Mouse (Mus musculus) limb, embryonic 10.5 days (tissue): ENCODE results near the gene Hoxd9. TPM values are rescaled to one million over a fixed set of nuclear protein-coding genes. Genes with fewer than 3 reads are reported as not detected.

Source experiments
- DNase-seq: peaks from one replicate; pipeline ENCODE4 v3.0.0-alpha.2; 2017; ENCODE audit warnings: low spot score
- H3K27ac ChIP-seq: fragments of 300-500 bp; sonication (generic); 2 replicates; pipeline ENCODE4 v1.5.1; 2016; ENCODE audit warnings: mild to moderate bottlenecking
- H3K27me3 ChIP-seq: fragments of 300-500 bp; sonication (generic); 2 replicates; pipeline ENCODE4 v1.6.1; 2016; ENCODE audit warnings: low read depth, mild to moderate bottlenecking; ENCODE audit not compliant: poor library complexity, severe bottlenecking
- H3K36me3 ChIP-seq: fragments of 300-500 bp; sonication (generic); 2 replicates; pipeline ENCODE4 v1.6.1; 2016; ENCODE audit warnings: mild to moderate bottlenecking, moderate library complexity
- H3K4me1 ChIP-seq: fragments of 300-500 bp; sonication (generic); 2 replicates; pipeline ENCODE4 v1.6.1; 2016
- H3K4me3 ChIP-seq: fragments of 300-500 bp; sonication (generic); 2 replicates; pipeline ENCODE4 v1.5.1; 2016; ENCODE audit warnings: mild to moderate bottlenecking, moderate library complexity
- H3K9me3 ChIP-seq: fragments of 300-500 bp; sonication (generic); replicated peaks from 2 replicates; pipeline ENCODE4 v1.6.1; 2016; ENCODE audit warnings: mild to moderate bottlenecking
- WGBS: fragments of 180-500 bp; shearing (Covaris S2); methylation state at CpG from one replicate; pipeline ENCODE4 v1.1.7; 2016; 5-methylcytosine and 5-hydroxymethylcytosine counted together
- polyA plus RNA-seq: library from polyadenylated mRNA; unstranded; fragments of >200 nt; fragmentation: Nextera tagmentation; extraction: Ambion mirVana; gene quantifications from 2 replicates; pipeline ENCODE4 v1.2.1, GENCODE M21; 2016

The Hoxd9 gene
- polyA plus RNA-seq, 1 experiment from 2014 or later: 38.0 TPM

- Histone ChIP-seq H3K4me1 (peaks cover 71% of the 10 kb centered on the region), H3K9me3 (no peaks in the 10 kb centered on the region), H3K27me3 (peaks cover 88% of the 10 kb centered on the region), H3K27ac (peak overlapping the region; percentile 99), H3K4me3 (peak overlapping the region; percentile 80), H3K36me3 (peaks cover 8% of the 10 kb centered on the region; the same call in 1 of the 2 replicates)
- DNase-seq: peak; percentile 88
- WGBS: under 1% methylated on average over 78 of the region's 78 CpGs
Measured at GRCm38 (mm10) chr2:74681594-74682531, 15.7 kb upstream of the Hoxd9 start.

DNA sequence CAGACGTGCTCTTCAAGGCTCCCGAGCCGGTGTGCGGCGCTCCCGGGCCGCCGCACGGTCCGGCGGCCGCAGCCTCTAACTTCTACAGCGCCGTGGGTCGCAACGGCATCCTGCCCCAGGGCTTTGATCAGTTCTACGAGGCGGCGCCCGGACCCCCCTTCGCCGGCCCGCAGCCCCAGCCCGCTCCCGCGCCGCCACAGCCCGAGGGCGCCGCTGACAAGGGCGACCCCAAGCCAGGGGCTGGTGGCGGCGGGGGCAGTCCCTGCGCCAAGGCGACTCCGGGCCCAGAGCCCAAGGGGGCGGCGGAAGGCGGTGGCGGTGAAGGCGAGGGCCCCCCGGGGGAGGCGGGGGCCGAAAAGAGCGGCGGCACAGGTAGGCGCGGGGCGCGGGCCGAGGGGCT is 14.7 kb upstream of the Hoxd9 start:
- H3K27ac ChIP-seq: peak overlapping the region; percentile 99
- H3K36me3 ChIP-seq: peaks cover 17% of the 10 kb centered on the region
- H3K27me3 ChIP-seq: peaks cover 88% of the 10 kb centered on the region
- peak overlapping the region; percentile 80 for H3K4me3 ChIP-seq
- peak; percentile 67 for DNase-seq
- H3K4me1 ChIP-seq: peaks cover 73% of the 10 kb centered on the region
- WGBS: 1% methylated on average over 50 of the region's 51 CpGs
- no peaks in the 10 kb centered on the region for H3K9me3 ChIP-seq

GRCm38 (mm10) chr2:74683471-74683951 is 14.0 kb upstream of the Hoxd9 start:
- H3K27me3 ChIP-seq: peaks cover 86% of the 10 kb centered on the region
- H3K4me3 ChIP-seq: peak overlapping the region; percentile 80
- no peaks in the 10 kb centered on the region for H3K9me3 ChIP-seq
- peaks cover 18% of the 10 kb centered on the region for H3K36me3 ChIP-seq
- H3K27ac ChIP-seq: peak overlapping the region; percentile 99
- WGBS: 0% methylated on average over 18 of the region's 18 CpGs
- peak; percentile 76 for DNase-seq
- peaks cover 69% of the 10 kb centered on the region for H3K4me1 ChIP-seq

GRCm38 (mm10) chr2:74684106-74684505 is 13.4 kb upstream of the Hoxd9 start:
- DNase-seq: peak; percentile 53
- H3K9me3 ChIP-seq: no peaks in the 10 kb centered on the region
- WGBS: 2% methylated on average over 12 of the region's 12 CpGs
- H3K36me3 ChIP-seq: peaks cover 18% of the 10 kb centered on the region
- H3K27me3 ChIP-seq: peaks cover 82% of the 10 kb centered on the region
- H3K27ac ChIP-seq: peak overlapping the region; percentile 99
- peaks cover 69% of the 10 kb centered on the region for H3K4me1 ChIP-seq
- peak overlapping the region; percentile 80 for H3K4me3 ChIP-seq

GRCm38 (mm10) chr2:74685059-74685603 is 12.4 kb upstream of the Hoxd9 start:
- peak; percentile 47 for DNase-seq
- peak overlapping the region; percentile 80 for H3K4me3 ChIP-seq
- peak overlapping the region; percentile 99 for H3K27ac ChIP-seq
- peaks cover 63% of the 10 kb centered on the region for H3K4me1 ChIP-seq
- WGBS: 2% methylated on average over 4 of the region's 4 CpGs
- H3K27me3 ChIP-seq: peaks cover 72% of the 10 kb centered on the region
- H3K36me3 ChIP-seq: peaks cover 18% of the 10 kb centered on the region
- no peaks in the 10 kb centered on the region for H3K9me3 ChIP-seq

GRCm38 (mm10) chr2:74686301-74686987 is 11.1 kb upstream of the Hoxd9 start:
- peak overlapping the region; percentile 99 for H3K27ac ChIP-seq

DNA sequence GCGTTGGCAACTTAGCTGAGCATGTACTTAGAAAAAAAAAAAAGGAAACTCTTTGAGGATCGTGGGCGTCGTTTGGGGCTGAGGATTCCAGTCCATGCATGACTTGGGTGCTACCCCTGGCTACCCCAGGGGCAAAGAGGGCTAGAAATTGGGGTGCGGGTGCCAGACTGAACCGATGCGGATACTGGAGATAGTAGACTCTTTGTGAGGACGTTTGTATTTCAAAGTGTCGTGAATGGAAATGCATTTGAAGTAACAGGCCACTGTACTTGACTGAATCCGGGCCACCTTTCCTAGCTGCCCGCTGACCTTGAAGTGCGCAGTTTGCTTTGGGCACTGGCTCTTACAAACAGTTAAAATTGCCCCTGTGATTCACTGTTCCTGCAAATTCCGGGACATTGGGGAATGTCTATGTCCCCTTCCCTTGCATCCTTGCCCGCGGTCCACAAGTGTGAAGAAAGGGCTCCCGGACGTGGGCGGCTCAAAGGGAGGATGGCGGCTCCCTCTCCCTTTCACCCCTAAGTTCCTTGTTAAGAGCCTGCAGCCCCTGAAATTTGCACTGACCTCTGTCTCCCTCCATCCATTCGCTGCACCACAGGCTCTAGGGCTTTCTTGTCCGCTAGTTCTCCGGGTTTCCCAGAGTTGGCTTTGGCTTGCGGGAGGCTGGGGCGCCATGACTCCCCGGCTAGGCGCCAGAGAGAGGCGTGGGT is 10.4 kb upstream of the Hoxd9 start:
- DNase-seq: peak; percentile 74
- Histone ChIP-seq H3K4me3 (peak overlapping the region; percentile 80), H3K9me3 (no peaks in the 10 kb centered on the region), H3K4me1 (peaks cover 52% of the 10 kb centered on the region), H3K27ac (peak overlapping the region; percentile 99), H3K27me3 (peaks cover 63% of the 10 kb centered on the region), H3K36me3 (peaks cover 24% of the 10 kb centered on the region)
- 1% methylated on average over 27 of the region's 27 CpGs for WGBS

More at GRCm38 (mm10) chr2:74686301-74686987, 11.1 kb upstream of the Hoxd9 start:
- Histone ChIP-seq H3K4me1 (peaks cover 54% of the 10 kb centered on the region), H3K9me3 (no peaks in the 10 kb centered on the region), H3K27me3 (peaks cover 65% of the 10 kb centered on the region), H3K36me3 (peaks cover 21% of the 10 kb centered on the region), H3K4me3 (peak overlapping the region; percentile 80)
- WGBS: 3% methylated on average over 17 of the region's 17 CpGs
- peak; percentile 87 for DNase-seq

DNA sequence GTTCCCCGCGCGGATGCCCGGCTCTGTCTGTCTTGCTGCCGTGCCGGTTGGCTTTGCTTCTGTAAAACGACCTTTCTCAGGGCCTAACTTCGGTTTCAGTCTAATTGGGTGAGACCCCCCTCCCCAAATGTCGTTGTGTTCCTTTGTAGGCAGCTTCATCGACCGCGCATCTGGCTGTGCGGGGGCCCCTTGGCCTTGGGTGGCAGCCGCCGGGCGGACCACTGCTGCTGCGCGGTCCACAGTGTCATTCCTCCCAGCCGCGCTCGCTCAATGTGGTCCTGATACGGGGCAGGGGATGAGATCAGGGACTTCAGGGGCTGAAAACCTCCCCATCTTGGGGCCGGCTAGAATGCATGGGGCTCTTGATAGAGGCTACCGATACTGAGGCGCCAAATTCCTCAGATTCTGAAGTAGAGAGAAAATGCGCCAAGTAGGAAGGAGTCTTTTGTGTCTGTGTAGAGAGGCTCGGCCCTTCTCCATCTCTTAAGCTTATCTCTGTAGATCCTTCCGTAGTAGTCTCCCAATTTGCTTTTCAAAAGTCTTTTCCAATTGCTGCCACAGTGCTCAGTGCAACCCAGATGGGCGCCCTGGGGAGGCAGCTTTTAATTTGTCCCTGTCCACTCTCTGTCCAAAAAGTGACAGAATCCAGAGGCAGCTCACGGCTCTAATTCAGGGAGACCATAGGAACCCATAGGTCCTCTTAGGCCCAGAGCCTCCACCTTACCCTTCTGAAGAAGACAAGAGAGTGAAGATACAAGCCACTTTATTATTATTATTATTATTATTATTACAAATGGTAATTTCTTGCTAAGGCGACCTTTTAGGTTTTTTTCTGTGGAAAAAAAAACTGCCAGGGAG is 9.6 kb upstream of the Hoxd9 start:
- WGBS: under 1% methylated on average over 31 of the region's 31 CpGs
- Histone ChIP-seq H3K27ac (peak overlapping the region; percentile 99), H3K36me3 (peaks cover 32% of the 10 kb centered on the region), H3K9me3 (no peaks in the 10 kb centered on the region), H3K4me3 (peak overlapping the region; percentile 80), H3K4me1 (peaks cover 51% of the 10 kb centered on the region), H3K27me3 (peaks cover 63% of the 10 kb centered on the region)
- DNase-seq: peak; percentile 69

DNA sequence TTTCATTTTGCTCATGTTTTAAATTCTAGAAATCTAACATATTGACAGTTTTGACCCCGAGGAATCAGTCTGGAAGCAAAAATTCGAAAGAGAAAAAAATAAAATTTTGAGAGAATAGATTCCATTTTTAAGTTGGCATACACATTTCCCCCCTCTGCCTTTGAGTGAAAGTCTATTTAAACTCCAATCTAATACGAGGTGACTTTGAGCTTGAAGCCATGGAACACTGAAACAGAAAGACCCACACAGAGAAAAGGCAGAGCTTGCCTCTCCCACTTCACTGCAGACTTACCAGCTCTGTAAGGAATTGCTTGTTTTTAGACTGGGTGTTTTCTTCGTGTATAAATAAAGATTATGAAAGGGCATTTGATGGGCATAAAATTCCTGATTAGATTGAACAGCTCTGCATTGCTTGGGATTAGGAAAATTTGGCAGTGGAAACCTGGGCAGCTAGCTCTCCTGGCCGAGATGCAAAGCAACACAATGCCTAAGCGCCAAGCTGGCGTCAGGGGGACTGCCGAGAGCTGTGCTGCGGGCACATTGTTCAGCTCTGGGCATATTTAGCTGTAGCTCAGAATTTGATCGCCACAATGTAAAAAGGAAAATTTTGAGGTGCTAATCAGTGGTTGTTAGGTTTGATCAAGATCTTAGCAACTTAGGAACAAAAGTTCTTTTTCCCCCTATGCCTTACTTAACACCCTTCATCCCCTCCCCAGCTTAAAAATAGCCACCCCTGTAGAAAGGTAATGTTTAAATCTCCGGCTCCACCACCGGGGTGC is 8.5 kb upstream of the Hoxd9 start:
- Histone ChIP-seq H3K9me3 (no peaks in the 10 kb centered on the region), H3K27ac (peak overlapping the region; percentile 99), H3K36me3 (peaks cover 34% of the 10 kb centered on the region), H3K4me3 (peak overlapping the region; percentile 80), H3K27me3 (peaks cover 64% of the 10 kb centered on the region), H3K4me1 (peaks cover 44% of the 10 kb centered on the region)
- DNase-seq: peak; percentile 61
- 3% methylated on average over 12 of the region's 12 CpGs for WGBS

DNA sequence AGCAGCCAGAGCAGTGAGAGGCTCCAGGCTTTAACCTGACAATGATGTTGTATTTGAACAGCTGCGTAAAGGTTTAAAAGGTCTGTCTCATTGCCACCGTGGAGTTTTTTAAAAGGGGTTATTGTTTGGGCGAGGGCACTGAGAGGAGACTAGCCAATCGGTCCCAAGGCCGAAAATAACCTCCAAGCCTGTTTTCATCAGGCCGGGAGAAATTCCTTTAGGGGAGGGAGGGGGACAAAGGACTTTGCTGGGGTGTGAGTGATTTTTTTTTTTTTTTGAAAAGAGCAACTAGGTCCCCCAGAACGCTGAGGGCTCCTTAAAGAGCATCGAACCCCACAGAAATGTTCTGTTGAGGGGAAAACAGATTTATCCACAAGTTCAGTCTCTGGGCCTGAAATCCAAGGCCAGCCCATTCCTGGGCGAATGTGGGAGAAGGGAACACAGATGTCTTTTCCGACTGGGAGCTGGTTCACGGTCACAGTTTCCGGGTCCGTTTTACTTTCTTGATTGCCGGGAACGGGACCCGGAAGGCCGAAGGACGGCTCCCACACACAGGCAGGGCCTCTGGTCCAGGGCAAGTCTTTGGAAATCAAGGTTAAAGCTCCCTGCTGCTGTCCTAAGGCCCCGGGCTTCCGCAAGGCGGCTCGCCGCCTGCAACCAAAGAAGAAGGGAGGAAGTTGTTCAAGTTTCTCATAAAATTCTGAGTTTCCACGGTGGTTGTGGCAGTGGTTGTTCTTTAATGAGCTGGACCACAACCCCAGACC is 7.8 kb upstream of the Hoxd9 start:
- H3K4me1 ChIP-seq: peaks cover 44% of the 10 kb centered on the region
- DNase-seq: peak; percentile 77
- peaks cover 29% of the 10 kb centered on the region for H3K36me3 ChIP-seq
- under 1% methylated on average over 24 of the region's 24 CpGs for WGBS
- peaks cover 61% of the 10 kb centered on the region for H3K27me3 ChIP-seq
- no peaks in the 10 kb centered on the region for H3K9me3 ChIP-seq
- H3K27ac ChIP-seq: peak overlapping the region; percentile 99
- peak overlapping the region; percentile 80 for H3K4me3 ChIP-seq
